Mouse (Mus musculus) thymus, adult 18-20 months (tissue): ENCODE measurements around the gene Fam167b.
A peak's percentile ranks its signal among the peaks of the same experiment; 100 is the strongest.

Source experiments
- DNase-seq, 2 experiments: peaks; one replicate each; pipeline ENCODE4 v3.0.0; 2022; ENCODE audit warnings: mixed read lengths in 2 of 2

Gene Fam167b

DNA sequence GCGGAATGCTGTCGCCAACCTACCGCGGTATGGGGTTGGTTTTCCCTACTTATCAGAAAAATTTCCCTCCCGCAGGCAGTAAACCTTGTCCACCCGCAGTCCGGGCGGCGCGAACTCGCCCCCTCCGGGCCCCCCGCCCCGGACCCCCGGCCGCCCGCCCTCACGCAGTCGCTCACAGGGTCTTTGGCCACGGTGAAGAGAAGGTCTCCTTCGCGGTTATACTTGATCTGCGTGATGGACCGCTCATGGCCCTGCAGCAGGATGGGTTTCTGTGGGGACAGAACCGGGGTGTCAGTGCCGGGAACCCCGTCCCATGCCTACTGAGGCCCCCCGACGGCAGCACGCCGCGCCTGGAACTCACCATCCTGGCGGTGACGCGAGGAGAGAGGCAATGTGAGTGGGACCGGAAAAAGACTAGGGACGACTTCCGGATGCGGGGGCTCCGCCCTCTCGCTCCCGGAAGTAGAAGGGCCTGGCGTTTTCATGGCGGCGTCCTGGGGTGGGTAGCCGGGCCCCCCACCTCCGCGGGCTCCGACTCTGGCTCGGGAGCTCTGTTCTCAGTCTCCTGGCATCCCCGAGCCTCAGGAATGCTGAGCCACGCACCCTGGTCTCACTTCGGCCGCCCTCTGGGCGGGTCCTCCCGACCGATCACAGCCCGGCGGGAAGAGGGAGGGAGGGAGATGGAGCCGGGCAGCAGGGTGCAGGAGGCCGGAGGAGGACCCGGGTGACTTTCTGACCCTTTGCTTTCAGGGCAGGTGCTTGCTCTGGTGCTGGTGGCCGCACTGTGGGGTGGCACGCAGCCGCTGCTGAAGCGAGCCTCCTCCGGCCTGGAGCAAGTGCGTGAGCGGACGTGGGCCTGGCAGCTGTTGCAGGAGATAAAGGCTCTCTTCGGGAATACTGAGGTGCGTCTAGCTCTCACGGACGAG is 22.1 kb upstream of the Fam167b start, which contains the start of the genes Eif3i and Tmem234:
TSS of gene Eif3i (minus strand) at position 416 of the 926 bp plus-strand sequence.
TSS of gene Tmem234 (plus strand) at position 436 of the 926 bp plus-strand sequence.
- peak; percentile 74 to 82 for DNase-seq

- DNase-seq, result no peak
These were observed 10.5 kb upstream of the Fam167b start for GRCm38 (mm10) chr4:129588865-129589264.

- no peak for DNase-seq
These were observed 8.6 kb upstream of the Fam167b start for GRCm38 (mm10) chr4:129586943-129587342.

DNA sequence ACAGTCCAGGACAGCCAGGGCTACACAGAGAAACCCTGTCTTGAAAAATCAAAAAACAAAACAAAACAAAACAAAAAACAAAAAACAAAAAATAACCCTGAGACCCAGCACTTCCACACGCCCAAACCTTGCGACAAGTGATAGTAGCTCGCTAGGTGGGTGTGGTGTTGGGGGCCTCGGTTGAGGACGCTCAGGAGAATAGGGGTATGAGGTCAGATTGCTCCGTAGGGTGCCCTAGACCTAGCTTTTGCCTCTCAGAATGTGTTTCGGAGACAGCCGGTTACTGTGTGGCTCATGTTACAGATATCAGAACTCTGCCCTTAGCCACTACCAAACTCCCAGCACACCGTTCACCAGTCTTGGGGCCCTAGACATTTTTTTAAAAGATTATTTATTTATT is 7.4 kb upstream of the Fam167b start:
- DNase-seq, result no peak

GRCm38 (mm10) chr4:129584884-129585608 is 6.7 kb upstream of the Fam167b start:
- DNase-seq, result peak; percentile 78 to 82

DNA sequence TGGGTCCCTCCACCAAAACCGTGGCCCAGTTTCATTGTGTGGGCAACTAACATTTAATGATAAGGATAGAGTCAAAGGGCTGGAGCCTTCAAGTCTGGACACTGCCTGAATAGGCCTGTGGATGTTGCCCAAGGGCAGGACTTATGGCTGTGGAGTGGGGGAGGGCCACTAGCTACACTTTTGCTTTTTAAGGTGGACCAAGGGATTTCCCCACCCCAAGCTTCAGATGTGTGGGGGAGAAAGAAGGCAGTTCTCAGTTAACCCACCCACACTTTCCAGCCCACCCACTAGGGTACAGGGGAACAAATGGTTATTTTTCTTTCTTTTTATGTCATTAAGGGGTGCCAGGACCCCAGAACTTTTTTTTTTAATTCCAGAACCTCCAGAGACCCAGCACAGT is 6.0 kb upstream of the Fam167b start:
- DNase-seq, result no peak

DNA sequence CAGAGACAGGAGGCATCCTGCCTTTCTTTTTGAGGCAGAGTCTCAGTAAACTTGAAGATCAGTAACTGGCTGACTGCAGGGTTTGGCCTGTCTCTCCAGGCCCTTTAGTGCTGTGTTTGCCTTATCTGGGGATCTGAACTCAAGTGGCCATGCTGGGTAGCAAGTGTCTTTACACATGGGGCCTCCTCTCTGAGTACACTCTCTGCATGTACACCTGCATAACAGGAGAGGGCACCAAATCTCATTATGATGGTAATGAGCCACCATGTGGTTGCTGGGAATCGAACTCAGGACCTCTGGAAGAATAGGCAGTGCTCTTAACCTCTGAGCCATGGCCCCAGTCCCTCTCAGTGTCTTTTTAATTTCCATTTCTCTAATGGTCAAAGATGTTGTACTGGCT is 3.9 kb upstream of the Fam167b start:
- no peak for DNase-seq

- DNase-seq, result peak; percentile 54 to 73
These were observed 2.0 kb upstream of the Fam167b start for GRCm38 (mm10) chr4:129580347-129580746.

- no peak for DNase-seq
These were observed 661 bp downstream of the Fam167b start for GRCm38 (mm10) chr4:129577688-129578087.

DNA sequence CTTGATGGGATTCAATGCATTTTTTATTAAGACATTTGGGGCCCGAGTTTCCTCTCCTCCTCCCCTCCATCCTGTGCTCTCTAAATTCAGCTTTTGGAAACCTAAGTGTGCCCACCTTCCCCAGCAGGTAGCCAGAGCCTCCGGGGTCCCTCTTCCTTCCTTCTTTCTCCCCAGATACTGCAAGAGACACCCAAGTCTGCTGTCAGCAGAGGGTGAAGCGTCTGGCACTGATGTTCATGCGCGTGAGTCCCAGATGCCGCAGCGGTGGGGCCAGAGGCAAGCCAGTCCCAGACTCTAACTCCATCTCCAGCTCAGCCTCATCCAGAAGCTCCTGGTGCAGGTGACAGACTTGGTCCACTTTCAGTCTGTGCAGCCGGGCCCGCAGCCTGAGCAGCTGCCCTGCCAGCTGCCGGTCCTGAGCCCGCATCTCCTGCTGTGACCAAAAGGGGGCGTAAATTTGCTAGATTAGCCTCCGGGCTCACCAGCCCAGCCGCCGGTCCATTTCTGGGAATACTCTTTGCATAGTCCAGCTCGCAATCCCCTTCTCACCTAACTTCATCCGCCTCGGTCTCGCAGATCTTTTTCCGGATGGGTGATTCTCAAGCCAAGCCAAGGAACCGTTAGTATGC is 1.4 kb downstream of the Fam167b start:
- DNase-seq, result peak; percentile 72 to 79

GRCm38 (mm10) chr4:129575171-129575844 is 3.0 kb downstream of the Fam167b start:
- peak; percentile 87 to 95 for DNase-seq

GRCm38 (mm10) chr4:129573430-129573829 is 4.9 kb downstream of the Fam167b start, which contains the start of gene Lck:
Lck (minus strand) TSS chr4:129573641.
- peak; percentile 84 to 90 for DNase-seq

GRCm38 (mm10) chr4:129573093-129573370 is 5.3 kb downstream of the Fam167b start:
- DNase-seq, result peak in 1 of 2 experiments; percentile 42

GRCm38 (mm10) chr4:129572236-129573092 is 5.9 kb downstream of the Fam167b start:
- no peak for DNase-seq

DNA sequence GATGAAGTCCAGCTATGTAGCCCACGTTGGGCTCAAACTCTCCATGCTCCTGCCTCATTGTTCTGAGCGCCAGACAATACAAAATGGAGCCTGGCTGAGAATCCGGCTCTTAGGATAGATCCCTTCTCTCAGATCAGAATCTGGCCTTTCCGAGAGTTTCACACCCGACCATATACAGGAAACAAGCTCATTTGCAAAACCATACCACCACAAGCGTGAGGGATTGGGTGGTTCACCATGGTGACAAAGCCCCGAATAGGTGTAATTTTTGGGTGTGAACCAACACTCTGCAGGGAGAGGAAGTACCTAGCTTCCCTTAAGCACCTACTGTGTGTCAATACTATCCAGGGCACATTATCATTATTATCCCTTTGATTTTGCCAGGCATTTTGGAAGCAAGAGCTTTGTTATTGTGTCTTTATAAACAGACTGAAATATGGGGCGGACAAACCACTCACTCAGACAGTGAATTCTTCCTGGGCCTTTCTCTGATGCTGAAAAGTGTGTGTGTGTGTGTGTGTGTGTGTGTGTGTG is 6.7 kb downstream of the Fam167b start:
- peak in 1 of 2 experiments; percentile 34 for DNase-seq

DNA sequence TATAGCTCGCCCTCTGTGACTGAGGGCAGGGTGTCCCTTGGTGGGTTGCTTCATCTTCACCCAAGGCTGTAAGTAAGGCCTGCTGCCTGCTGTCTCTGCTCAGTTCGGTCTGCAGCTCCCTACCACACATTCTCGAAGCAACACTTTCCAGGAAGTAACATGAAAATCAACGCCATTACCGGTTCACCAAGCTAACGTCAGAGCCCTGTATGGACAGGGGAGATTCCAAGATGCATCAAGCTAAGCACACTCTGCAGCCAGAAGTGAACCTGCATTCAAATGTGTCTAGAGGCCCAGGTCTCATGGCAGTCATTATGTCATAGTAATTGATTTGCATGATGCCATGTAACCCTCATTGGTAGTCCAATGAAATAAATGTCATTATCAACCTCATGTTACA is 8.3 kb downstream of the Fam167b start:
- no peak for DNase-seq

- DNase-seq, result no peak
These were observed 10.0 kb downstream of the Fam167b start for GRCm38 (mm10) chr4:129568366-129568765.

DNA sequence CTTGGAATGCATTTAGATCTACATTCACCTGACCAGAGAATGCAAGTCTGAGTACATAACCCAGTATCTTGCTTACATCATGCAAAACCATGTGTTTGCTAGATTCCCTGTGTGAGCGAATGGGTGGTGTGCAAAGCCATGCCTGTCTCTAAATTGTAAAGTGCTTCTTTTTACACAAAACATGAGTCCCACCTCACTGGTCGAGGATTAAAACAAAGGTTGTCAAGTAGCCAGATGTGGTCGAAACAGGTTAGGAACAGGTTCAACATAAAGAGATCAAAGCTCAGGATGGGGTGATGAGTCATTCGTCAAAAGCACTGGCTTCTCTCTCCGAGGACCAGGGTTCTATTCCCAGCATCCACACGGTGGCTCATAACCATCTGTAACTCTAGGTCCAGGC is 13.2 kb downstream of the Fam167b start:
- no peak for DNase-seq

GRCm38 (mm10) chr4:129563718-129564117 is 14.6 kb downstream of the Fam167b start:
- DNase-seq, result no peak

GRCm38 (mm10) chr4:129561184-129561583 is 17.2 kb downstream of the Fam167b start:
- DNase-seq, result no peak

DNA sequence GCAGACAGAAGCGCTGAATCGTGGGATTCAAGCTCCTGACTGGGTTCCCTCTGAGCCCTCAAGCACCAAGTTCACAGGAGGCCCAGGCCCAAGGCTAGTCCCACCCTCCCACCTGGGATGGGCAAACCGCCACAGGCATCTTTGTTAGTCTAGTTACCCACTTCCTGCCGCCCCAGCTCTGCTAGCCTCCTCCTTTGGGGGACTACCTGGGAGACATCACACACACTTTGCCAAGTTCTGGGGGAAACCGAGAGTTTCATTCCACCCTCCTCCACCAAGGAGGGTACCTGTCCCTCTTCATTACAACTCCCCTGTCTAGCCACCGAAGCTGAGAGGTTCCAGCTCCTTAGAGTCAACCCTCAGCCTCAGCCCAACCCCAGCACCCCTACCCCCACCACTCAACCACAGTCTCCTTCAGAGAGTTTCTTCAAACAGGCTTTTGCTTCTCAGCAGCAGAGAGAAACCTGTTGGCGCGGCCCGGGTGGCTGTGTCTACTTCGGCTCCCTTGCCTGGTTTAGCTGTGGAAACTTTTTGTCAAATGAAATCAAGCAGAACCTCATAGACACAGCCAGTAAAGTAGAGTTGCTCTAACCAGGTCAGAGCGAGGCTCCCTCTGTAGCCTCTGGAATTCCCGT is 19.9 kb downstream of the Fam167b start:
- DNase-seq, result peak; percentile 89 to 94
